Mouse (Mus musculus) midbrain, embryonic 16.5 days (tissue): Measurements from ENCODE around the gene Itpr1. TPM values are rescaled to one million over a fixed set of nuclear protein-coding genes. Genes with fewer than 3 reads are reported as not detected.

Experiments
- ATAC-seq: fragments of 200-750 bp; cut with Nextera tagmentation; 2 replicates; pipeline ENCODE4 v1.8.0; 2017; ENCODE audit warnings: moderate TSS enrichment
- H3K27ac ChIP-seq: fragments of 300-500 bp; sonication (generic); 2 replicates; pipeline ENCODE4 v1.5.1; 2014; ENCODE audit warnings: mild to moderate bottlenecking, low read length, mixed read lengths
- H3K27me3 ChIP-seq: fragments of 300-500 bp; sonication (generic); 2 replicates; pipeline ENCODE4 v1.6.1; 2014; ENCODE audit warnings: low read depth, low read length, mixed read lengths; ENCODE audit not compliant: control insufficient read depth, insufficient read depth
- H3K36me3 ChIP-seq: fragments of 300-500 bp; sonication (generic); 2 replicates; pipeline ENCODE4 v1.6.1; 2014; ENCODE audit warnings: mild to moderate bottlenecking, low read length, moderate library complexity, mixed read lengths; ENCODE audit not compliant: control insufficient read depth, insufficient read depth
- H3K4me1 ChIP-seq: fragments of 300-500 bp; sonication (generic); 2 replicates; pipeline ENCODE4 v1.6.1; 2014; ENCODE audit warnings: mild to moderate bottlenecking, low read length, mixed read lengths; ENCODE audit not compliant: control insufficient read depth, insufficient read depth
- H3K4me2 ChIP-seq: fragments of 300-500 bp; sonication (generic); 2 replicates; pipeline ENCODE4 v1.6.1; 2014; ENCODE audit warnings: mild to moderate bottlenecking, low read length, mixed read lengths
- H3K4me3 ChIP-seq: fragments of 300-500 bp; sonication (generic); 2 replicates; pipeline ENCODE4 v1.5.1; 2014; ENCODE audit warnings: low read depth, mild to moderate bottlenecking, low read length, moderate library complexity, mixed read lengths
- H3K9ac ChIP-seq: fragments of 300-500 bp; sonication (generic); 2 replicates; pipeline ENCODE4 v1.6.1; 2014; ENCODE audit warnings: low read depth, low read length, mixed read lengths
- H3K9me3 ChIP-seq: fragments of 300-500 bp; sonication (generic); replicated peaks from 2 replicates; pipeline ENCODE4 v1.6.1; 2014; ENCODE audit warnings: mild to moderate bottlenecking, low read length, mixed read lengths; ENCODE audit not compliant: control insufficient read depth, poor library complexity, severe bottlenecking
- WGBS: fragments of 180-500 bp; shearing (Covaris S2); extraction: QIAGEN DNeasy Blood & Tissue Kit; methylation state at CpG from one replicate; pipeline ENCODE4 v1.1.7; 2014; 5-methylcytosine and 5-hydroxymethylcytosine counted together
- polyA plus RNA-seq: library from polyadenylated mRNA; unstranded; fragments of >200 nt; fragmentation: Nextera tagmentation; extraction: Ambion mirVana; gene quantifications from 2 replicates; pipeline ENCODE4 v1.2.1, GENCODE M21; 2015

Gene Itpr1
- polyA plus RNA-seq, 1 experiment from 2014 or later = 4.2 TPM

DNA sequence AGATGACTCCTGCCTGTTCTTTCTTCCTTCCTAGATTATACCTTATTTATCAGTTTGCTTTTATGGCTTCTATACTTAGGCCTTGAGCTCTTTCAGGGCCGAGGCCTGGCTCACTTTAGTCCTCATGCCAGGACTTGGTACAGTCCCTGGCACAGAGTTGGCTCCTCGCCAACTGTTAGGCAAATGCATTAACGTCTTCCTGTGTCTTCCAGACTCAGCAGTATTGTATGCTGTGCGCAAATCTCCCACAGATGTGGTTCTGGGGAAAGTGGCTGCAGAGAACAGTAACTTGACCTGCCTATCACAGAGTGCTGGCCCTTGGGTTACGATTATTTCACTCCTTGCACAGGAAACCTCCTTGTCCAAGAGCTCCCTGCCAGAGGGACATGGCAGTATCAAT is 27.9 kb downstream of the Itpr1 start:
- Histone ChIP-seq H3K9me3 (no peaks in the 10 kb centered on the region), H3K36me3 (no peaks in the 10 kb centered on the region), H3K27me3 (no peaks in the 10 kb centered on the region), H3K27ac (no peak overlapping the region), H3K4me3 (no peak overlapping the region), H3K4me2 (no peak overlapping the region), H3K9ac (no peak overlapping the region), H3K4me1 (peaks cover 17% of the 10 kb centered on the region; the same call in 1 of the 2 replicates)
- ATAC-seq = no peak
- WGBS = 68% methylated on average over 5 of the region's 5 CpGs

DNA sequence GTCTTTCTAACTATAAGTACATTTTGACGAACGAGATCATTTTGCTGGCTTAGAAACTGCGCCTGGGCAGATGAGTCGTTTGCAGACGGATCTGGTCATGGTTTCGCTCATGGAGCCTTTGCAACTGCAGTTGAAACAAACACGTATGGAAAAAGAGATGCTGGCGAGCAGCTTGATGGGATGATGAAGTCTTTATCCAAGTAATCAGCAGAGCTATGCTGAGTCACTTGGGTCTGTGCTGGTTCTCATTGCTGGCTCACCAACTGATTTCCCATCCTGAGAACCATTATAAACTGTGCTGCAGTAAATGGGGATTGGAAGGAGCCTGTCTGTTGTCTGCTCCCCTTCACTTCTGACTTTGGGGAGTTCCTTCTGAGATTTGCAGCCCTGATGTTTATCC is 31.7 kb downstream of the Itpr1 start:
- no peak for ATAC-seq

DNA sequence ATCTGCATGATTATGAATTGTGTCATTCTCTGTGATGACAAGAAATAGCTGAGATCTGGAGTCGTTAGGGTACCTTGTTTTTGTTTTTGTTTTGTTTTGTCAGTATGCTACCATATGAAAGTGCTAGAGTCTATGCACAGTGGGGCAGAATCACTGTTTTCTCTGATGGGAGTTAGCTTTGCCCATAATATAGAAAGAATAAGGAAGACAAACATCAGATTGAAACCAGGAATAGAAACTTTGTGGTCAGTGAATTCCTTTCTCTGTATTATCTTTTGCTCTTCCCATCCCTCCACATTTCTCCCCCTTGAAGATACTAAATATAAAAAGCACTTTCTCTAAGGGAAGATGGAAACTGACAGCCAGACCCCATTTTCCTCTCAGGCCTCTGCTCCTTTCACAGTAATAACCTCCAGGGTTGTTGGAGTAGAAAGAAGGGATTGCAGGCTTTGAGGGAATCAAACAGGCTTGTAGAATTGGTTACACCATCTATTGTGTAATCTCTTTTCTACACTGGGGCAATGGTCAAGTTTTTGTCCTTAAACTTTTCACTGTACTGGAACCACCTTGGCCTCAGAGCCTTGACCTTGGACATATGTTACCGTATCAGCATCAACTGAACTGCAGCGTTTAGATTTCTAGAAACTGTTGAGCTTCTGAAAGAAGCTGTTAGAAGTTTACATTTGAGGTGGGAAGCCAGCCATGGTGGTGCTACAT is 33.6 kb downstream of the Itpr1 start:
- H3K9ac ChIP-seq = no peak overlapping the region
- H3K36me3 ChIP-seq = no peaks in the 10 kb centered on the region
- WGBS = 84% methylated on average over 3 of the region's 3 CpGs

More for the DNA sequence above, 31.7 kb downstream of the Itpr1 start:
- H3K27me3 ChIP-seq = no peaks in the 10 kb centered on the region
- no peak overlapping the region for H3K4me3 ChIP-seq
- no peaks in the 10 kb centered on the region for H3K9me3 ChIP-seq
- H3K27ac ChIP-seq = no peak overlapping the region
- no peaks in the 10 kb centered on the region for H3K36me3 ChIP-seq
- H3K4me2 ChIP-seq = no peak overlapping the region
- WGBS = 92% methylated on average over 8 of the region's 8 CpGs
- no peak overlapping the region for H3K9ac ChIP-seq
- H3K4me1 ChIP-seq = peaks cover 8% of the 10 kb centered on the region; the same call in 1 of the 2 replicates

DNA sequence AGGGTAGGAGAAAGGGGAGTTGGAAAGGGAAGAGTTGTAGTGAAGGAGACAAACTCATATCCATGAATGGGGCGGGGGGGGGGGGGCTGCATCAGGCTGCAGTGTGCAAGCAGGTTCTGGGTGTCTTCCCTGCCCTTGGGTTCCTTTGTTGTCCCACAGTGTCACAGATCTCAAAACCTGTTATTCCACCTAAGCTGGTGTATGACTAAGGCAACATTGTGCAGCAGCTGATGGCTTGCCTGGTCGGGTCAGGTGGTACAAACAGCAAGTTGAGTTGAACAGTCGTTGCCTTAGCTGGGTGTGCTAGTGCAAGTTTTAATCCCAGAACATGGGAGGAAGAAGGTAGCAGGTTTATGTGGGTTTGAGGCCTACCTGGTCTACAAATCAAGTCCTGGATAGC is 34.3 kb downstream of the Itpr1 start:
- peaks cover 9% of the 10 kb centered on the region; the same call in 1 of the 2 replicates for H3K4me1 ChIP-seq
- H3K9me3 ChIP-seq = no peaks in the 10 kb centered on the region
- H3K4me2 ChIP-seq = no peak overlapping the region
- H3K9ac ChIP-seq = no peak overlapping the region
- ATAC-seq = no peak
- no peaks in the 10 kb centered on the region for H3K36me3 ChIP-seq
- H3K27ac ChIP-seq = no peak overlapping the region
- no peak overlapping the region for H3K4me3 ChIP-seq
- WGBS = 92% methylated on average over 3 of the region's 3 CpGs
- H3K27me3 ChIP-seq = no peaks in the 10 kb centered on the region

More for the DNA sequence above, 33.6 kb downstream of the Itpr1 start:
- Histone ChIP-seq H3K4me3 (no peak overlapping the region), H3K4me1 (peaks cover 9% of the 10 kb centered on the region; the same call in 1 of the 2 replicates), H3K27me3 (no peaks in the 10 kb centered on the region), H3K4me2 (no peak overlapping the region), H3K27ac (no peak overlapping the region), H3K9me3 (no peaks in the 10 kb centered on the region)
- no peak for ATAC-seq

DNA sequence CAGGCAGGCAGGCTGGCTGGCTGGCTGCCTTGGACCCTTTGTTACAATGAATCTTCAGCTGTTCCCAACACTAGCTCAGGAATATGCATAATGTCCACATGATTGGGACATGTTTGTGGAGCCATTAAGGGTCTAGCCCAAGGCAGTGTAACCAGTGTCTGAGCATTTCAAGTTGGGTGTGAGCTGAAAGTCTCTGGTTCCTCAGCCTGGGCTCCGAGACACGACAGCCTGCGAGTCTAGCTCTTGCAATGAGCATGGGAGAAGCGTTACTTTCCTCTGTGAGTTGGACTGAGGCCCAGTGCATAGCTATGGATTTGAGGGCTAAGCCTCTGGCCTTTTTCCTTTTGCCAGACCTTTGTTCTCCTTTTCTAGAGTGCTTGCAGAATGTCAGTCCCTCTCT is 35.6 kb downstream of the Itpr1 start:
- H3K27me3 ChIP-seq = no peaks in the 10 kb centered on the region
- H3K4me1 ChIP-seq = peaks cover 9% of the 10 kb centered on the region; the same call in 1 of the 2 replicates
- peak overlapping the region; percentile 51; the same call in 1 of the 2 replicates for H3K27ac ChIP-seq
- H3K4me3 ChIP-seq = no peak overlapping the region
- no peaks in the 10 kb centered on the region for H3K36me3 ChIP-seq
- peak; percentile 29; the same call in 1 of the 2 replicates for ATAC-seq
- WGBS = 24% methylated on average over 4 of the region's 4 CpGs
- H3K4me2 ChIP-seq = no peak overlapping the region
- H3K9ac ChIP-seq = no peak overlapping the region
- no peaks in the 10 kb centered on the region for H3K9me3 ChIP-seq

DNA sequence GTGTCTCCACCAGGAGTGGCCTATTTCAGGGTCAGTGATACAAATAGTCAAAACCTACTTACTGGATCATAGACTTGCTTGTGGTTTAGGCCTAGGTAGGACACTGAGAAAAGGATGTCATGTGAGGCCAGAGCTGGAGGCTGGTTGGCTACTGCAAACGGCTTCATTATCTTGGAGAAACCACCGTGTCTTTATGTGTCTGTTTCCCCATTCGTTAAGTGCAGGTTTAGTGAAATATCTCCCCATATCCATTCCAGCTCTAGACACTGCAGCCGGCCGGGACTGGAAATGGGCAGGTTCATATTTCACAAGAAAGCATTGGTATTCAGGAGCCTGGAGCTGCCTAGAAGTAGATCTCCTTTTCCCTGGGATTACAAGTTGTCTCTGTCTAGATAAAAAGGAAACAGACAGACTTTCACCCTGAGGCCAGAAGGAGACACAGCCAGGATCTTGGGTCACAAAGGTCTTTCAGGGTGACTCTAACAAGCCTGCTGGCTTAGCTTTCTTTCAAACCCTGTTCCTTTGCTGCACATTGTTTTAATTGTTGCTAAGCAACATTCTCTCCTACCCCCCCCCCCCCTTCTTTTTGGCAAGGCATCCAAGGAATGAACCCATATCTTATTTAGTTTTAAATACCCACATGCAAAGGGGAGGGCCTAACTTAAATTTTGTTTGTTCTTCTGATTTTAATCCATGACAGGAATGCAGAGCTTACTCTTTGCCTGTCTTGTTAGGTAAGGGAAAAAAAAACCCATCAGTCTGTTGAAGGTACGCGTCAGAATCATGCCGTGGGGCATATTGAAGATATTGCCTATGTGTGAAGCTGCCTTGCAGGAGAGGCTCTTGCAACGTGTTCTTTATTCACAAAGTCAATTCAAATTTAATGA is 36.4 kb downstream of the Itpr1 start:
- Histone ChIP-seq H3K4me1 (peaks cover 9% of the 10 kb centered on the region; the same call in 1 of the 2 replicates), H3K9ac (no peak overlapping the region), H3K4me3 (no peak overlapping the region), H3K9me3 (no peaks in the 10 kb centered on the region), H3K4me2 (no peak overlapping the region), H3K36me3 (no peaks in the 10 kb centered on the region), H3K27ac (peak overlapping the region; percentile 51), H3K27me3 (no peaks in the 10 kb centered on the region)
- WGBS = 14% methylated on average over 9 of the region's 9 CpGs
- peak; percentile 56 for ATAC-seq

DNA sequence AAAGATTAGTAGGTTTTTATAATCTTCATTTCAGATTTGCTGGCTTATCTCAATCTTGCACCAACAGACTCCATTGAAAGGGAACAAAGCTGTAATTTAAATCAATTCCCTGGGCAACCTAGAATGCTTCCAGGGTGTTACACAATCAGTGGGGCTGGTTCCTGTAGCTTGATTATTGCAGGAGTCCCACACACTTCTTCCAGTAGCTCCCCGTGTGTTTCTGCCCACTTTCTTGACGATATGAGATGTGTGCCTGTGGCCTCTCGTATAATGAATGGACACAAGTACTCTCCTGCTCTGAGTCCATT is 37.0 kb downstream of the Itpr1 start:
- Histone ChIP-seq H3K4me3 (no peak overlapping the region), H3K36me3 (no peaks in the 10 kb centered on the region), H3K4me1 (peaks cover 9% of the 10 kb centered on the region; the same call in 1 of the 2 replicates), H3K9ac (no peak overlapping the region), H3K27ac (no peak overlapping the region), H3K4me2 (no peak overlapping the region), H3K9me3 (no peaks in the 10 kb centered on the region), H3K27me3 (no peaks in the 10 kb centered on the region)
- 24% methylated on average over 3 of the region's 3 CpGs for WGBS
- ATAC-seq = peak; percentile 50

DNA sequence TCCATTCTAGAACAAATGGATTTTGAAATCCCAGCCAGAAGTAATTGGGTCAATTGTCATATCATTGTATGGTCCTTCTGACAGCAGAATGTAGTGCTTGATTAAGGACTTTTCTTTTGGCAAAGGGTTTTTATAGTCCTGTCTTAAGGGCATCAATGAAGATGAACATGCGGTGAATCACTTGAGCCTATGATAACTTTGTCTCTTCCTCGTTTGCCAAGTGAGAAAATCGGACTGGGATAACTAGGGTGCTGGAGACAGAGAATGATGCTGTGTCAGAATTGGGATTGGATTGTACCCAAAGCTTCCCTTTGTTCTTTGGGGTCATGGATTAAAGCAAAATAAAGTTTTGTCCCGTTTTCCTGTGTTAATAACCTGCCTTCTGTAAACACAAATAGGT is 37.5 kb downstream of the Itpr1 start:
- 62% methylated on average over 4 of the region's 4 CpGs for WGBS
- ATAC-seq = no peak

More for the DNA sequence above, 37.5 kb downstream of the Itpr1 start:
- H3K9ac ChIP-seq = no peak overlapping the region
- no peaks in the 10 kb centered on the region for H3K27me3 ChIP-seq
- H3K4me3 ChIP-seq = no peak overlapping the region
- no peaks in the 10 kb centered on the region for H3K36me3 ChIP-seq
- H3K4me1 ChIP-seq = peaks cover 9% of the 10 kb centered on the region; the same call in 1 of the 2 replicates
- no peak overlapping the region for H3K4me2 ChIP-seq
- H3K9me3 ChIP-seq = no peaks in the 10 kb centered on the region
- no peak overlapping the region for H3K27ac ChIP-seq
